Mouse (Mus musculus) right cerebral cortex, adult 18-20 months (tissue): ENCODE data around the gene Mki67.

Experiments used
- DNase-seq: peaks from one replicate; pipeline ENCODE4 v3.0.0; 2022; ENCODE audit warnings: mixed read lengths

The Mki67 gene

GRCm38 (mm10) chr7:135715642-135716444 is at the start of gene Mki67:
Gene Mki67 (minus strand): TSS chr7:135716361.
- no peak for DNase-seq

GRCm38 (mm10) chr7:135763311-135763710 is 47.1 kb upstream of the Mki67 start:
- no peak for DNase-seq

GRCm38 (mm10) chr7:135758754-135759510 is 42.8 kb upstream of the Mki67 start:
- DNase-seq: no peak

- DNase-seq: no peak
Observed at GRCm38 (mm10) chr7:135758171-135758570, 42.0 kb upstream of the Mki67 start.

GRCm38 (mm10) chr7:135756984-135757586 is 40.9 kb upstream of the Mki67 start:
- no peak for DNase-seq

- DNase-seq: no peak
Observed at GRCm38 (mm10) chr7:135748986-135749385, 32.8 kb upstream of the Mki67 start.

GRCm38 (mm10) chr7:135747072-135747471 is 30.9 kb upstream of the Mki67 start:
- DNase-seq: no peak

- DNase-seq: no peak
Observed at GRCm38 (mm10) chr7:135746528-135746927, 30.4 kb upstream of the Mki67 start.

GRCm38 (mm10) chr7:135745091-135745490 is 28.9 kb upstream of the Mki67 start:
- DNase-seq: no peak

GRCm38 (mm10) chr7:135740453-135740852 is 24.3 kb upstream of the Mki67 start:
- DNase-seq: no peak

- DNase-seq: no peak
Observed at GRCm38 (mm10) chr7:135736581-135736886, 20.4 kb upstream of the Mki67 start.

- DNase-seq: peak; percentile 80
Observed at GRCm38 (mm10) chr7:135735691-135736580, 19.8 kb upstream of the Mki67 start.

- no peak for DNase-seq
Observed at GRCm38 (mm10) chr7:135734911-135735646, 18.9 kb upstream of the Mki67 start.

GRCm38 (mm10) chr7:135734379-135734778 is 18.2 kb upstream of the Mki67 start:
- no peak for DNase-seq

- DNase-seq: no peak
Observed at GRCm38 (mm10) chr7:135728038-135728437, 11.9 kb upstream of the Mki67 start.

GRCm38 (mm10) chr7:135726707-135727106 is 10.5 kb upstream of the Mki67 start:
- peak; percentile 29 for DNase-seq

- DNase-seq: no peak
Observed at GRCm38 (mm10) chr7:135723672-135724341, 7.6 kb upstream of the Mki67 start.

GRCm38 (mm10) chr7:135722011-135722838 is 6.1 kb upstream of the Mki67 start:
- no peak for DNase-seq

- DNase-seq: no peak
Observed at GRCm38 (mm10) chr7:135721436-135721992, 5.4 kb upstream of the Mki67 start.

- DNase-seq: no peak
Observed at GRCm38 (mm10) chr7:135716968-135717557, 902 bp upstream of the Mki67 start.
